Mouse (Mus musculus) layer of hippocampus, postnatal 25 days (tissue): Measurements from ENCODE around the gene Ift43. TPM values are rescaled to one million over a fixed set of nuclear protein-coding genes. Genes with fewer than 3 reads are reported as not detected.

Experiments
- DNase-seq, 2 experiments: peaks; one replicate each; pipeline ENCODE4 v3.0.0; 2022; ENCODE audit warnings: mixed read lengths in 2 of 2, low spot score in 1 of 2; ENCODE audit errors: extremely low spot score in 1 of 2
- total RNA-seq, 2 experiments: library from RNA; stranded (reverse); gene quantifications; 2 replicates each; pipeline ENCODE4 v1.2.3; 2021

Ift43 gene
- total RNA-seq, 2 experiments from 2014 or later, result 12.5 to 14.4 TPM

DNA sequence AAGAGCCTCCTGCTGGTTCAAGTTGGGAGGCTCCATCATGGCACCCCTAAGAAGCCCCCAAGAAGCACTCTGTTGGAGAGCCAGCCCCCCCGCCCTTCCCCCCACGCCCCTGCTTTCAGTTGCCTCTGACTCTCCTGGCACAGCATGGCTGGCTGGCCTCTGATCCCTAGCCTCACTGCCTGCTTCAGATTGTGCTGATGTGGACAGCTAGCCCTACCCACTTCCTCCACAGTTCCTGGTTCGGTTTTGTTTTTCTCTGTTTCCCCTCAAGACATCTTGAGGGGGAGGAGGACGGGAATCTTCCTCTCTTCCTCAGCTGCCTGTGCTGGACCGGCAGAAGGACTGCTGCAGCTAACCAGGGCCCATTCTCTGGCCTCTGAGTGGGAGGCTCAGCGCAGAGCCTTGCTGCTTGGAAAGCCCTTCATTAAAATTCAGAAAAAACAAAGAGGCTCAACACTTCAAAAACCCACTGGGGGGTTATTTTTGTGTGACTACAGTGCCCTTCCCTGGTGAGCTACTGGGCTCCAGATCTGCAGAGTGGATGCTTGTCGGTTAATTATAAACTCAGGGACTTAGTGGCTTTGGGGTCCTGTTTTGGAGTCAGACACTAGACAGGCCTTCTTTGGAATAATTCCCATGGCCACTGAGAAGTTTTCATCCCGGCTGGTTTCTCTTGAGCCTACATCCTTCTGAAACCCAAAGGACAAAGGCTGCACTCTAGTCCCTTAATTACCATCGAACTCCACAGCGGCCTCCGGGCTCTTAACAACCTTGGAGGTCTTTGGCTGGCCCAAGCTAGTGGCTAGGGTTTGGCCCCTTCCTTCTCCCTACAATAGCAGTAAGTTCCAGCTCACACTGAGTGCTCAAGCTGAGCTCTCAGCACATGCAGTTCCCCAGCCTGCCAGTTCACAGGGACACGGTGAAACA is 80.8 kb downstream of the Ift43 start:
- DNase-seq, result no peak

DNA sequence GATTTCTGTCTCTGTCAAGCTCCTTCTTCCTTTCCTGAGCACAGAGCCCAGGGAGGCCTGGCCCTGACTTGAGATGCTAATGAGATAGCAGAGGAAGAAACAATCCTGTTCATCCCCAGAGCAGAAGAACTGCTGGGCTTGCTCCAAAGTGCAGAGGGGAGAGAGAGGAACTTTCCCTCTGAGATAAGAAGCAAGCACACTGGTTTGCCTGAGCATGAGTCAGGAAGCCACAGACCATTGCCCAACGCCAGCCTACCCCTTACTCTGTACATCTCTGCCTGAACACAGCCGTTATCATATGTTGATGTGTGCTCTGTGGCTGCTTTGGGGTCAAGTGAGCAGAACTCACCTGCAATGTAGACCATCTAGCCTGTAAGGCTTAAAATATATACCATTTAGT is 83.9 kb downstream of the Ift43 start:
- DNase-seq, result no peak

DNA sequence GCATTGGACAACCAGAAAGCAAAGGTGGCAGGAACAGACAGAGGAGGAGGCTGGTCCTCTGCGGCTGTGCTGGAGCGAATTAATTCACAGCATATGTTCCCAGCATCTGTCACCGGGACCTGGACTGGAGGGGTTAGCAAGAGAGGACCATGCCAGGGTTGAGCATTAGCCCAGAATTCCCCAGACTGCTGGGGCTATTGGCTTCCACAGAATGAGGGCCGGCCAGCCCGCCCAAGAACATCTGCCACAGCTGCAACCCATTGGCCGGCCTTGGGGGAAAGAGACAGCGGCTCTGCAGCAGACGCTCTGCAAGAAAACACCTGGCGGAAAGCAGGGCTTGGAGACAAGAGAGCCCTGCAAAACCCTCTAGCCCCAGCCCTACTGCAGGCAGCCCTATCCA is 84.7 kb downstream of the Ift43 start:
- no peak for DNase-seq

DNA sequence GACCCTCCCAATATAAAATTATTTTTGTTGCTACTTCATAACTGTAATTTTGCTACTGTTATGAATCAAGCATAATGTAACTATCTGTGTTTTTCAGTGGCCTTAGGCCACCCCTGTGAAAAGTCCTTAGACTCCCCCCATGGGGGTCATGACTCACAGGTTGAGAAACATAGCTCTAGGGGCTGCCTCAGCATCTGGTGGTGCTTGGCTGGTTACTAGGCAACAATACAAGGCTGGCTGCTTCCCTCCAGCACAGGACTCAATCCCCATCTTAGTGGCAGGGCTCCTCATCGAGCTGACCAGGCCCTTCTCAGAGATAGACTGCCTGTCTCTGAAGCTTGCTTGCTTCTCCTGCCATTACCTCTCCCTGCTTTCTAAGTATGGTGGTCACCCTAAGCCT is 86.4 kb downstream of the Ift43 start:
- no peak for DNase-seq

DNA sequence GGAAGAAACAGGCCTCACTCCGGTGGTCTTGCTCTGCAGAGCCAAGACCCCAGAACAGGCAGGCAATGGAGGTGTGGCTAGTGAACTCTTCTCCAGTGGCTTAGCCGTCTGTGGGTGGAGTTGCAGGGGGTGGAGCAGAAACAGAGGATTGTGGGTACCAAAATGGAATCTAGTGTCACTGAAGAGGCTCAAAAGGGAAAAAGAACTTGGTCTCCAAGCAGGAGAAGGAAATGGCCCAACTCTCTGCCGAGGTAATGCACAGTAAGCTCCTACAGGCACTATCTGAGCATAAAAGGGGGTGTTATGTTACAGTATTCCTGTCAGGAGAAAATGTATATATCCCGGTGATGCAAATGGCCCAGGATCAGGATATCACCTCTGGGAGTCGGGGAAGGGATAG is 86.9 kb downstream of the Ift43 start:
- no peak for DNase-seq

DNA sequence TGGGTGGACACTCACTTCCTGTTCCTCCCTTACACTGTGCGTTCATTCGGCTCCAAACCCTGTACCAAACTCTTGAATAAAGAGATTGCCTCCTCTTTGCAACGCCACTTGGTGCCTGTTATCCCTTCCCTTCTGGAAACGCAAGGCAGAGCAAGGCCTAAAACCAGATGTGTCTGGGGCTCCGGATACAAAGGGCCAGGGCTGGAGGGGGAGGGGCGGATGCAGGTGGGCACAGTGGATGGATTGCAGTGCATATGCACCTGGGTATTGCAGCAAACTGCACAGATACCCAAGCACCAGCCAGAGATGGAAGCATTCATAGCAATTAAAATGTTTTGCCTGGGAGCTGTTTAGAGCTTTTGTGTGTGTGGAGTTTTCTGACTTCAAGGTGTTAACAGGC is 91.0 kb downstream of the Ift43 start:
- no peak for DNase-seq

DNA sequence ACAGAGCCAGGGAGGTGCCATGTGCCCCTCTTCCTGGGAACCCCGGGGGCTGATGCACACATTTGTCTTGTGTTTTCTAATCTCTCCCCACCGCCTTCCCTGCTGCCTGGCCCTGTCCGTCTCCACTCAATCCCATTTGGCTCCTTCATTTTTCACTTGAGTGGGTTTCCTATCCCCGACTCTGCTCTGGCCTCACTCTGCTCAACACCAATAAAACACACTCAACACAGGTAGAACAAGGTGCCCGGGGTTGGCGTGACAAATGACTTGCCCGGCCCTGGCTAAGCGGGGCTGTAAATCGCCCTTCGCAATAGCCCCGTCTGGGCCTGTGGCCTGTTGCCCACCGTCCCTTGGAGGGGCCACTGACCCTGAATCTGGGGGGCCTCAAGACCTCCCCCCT is 92.0 kb downstream of the Ift43 start:
- DNase-seq, result no peak

DNA sequence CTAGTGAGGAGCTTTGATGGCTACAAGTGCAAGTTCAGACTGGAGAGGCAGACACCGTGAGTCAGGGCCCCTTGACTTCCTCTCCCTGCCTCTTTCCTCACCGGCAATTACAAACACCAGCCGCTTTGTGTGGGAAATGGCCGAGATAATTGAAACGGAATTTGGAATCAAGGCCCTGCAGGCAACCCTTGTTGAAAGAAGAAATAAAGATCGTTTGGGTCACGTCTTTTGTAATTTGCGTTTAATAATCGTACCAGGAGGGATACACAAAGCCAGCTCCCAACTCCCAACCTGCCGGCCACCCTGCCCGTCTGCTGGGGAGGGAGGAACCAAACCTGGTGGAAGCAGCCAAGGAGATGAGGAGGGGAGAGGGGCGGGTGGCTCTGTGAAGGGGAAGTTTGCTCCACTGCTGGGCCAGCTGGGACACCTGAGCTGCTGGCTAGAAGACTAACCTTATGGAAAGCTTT is 93.2 kb downstream of the Ift43 start:
- DNase-seq, result no peak

DNA sequence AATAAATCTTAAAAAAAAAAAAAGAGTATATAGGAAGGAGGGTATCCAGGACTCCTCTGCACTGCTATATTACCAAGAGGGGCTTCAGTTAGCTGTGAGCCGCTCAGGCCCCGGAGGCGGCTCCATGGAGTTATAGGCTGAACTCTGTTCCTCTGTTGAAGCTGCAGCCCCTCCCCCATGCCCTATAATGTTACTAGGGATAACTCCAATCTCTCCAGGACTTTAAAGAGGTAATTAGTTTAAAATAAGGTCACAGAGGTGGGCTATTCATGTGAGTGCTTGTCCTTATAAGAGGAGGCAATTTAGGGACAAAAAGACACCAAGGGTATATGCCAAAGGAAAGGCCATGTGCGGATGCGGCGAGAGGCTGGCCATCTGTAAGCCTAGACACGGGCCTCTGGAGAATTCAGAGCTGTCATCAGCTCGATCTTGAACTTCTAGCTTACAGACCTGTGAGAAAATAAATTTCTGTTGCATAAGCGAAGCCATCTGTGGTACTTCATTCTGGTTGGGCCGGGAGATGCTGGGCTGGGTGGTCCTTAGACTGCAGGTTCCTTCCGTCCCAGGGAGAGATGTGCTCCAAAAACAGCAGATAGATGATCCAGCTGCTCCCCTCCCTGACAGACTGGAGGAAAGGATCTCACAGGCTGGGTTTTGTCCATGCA is 94.5 kb downstream of the Ift43 start:
- no peak for DNase-seq

DNA sequence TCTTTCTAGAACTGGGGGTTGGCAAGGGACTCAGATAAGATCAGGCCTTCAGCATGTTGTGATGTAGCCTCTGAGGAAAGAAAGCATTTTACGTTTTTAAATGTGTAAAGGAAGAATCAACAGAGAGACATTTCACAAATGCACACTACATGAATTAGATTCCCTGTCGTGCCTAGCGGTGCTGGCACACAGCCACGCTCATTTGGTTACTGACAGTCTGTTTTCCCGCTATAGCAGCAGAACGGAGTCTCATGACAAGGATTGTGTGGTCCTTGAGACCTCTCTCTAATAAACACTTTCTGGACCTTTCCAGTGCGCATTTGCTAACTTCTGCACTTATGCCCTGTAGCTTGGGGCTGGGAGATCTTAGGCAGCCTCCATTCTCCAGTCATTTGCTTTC is 96.9 kb downstream of the Ift43 start:
- DNase-seq, result peak in 1 of 2 experiments; percentile 57

DNA sequence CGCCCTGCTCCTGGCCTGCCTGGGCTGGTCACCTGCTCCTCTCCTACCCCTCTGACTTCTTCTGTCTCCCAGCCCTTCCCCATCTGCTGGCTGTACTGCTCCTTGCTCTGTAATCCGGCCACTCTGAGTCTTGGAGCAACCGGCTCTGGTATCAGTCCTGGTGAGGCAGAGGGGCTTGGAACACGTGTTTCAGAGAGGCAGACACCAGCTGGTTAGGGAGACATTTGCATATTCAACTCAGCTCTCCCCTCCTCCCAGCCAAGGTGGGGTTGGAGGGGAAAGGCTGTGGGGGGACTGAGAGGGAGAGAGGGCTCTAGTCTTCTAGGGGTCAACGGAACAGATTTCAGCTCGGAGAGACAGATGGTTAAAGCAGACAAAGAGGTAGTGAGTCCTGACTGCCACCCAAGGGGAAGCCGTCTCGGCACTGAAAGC is 99.0 kb downstream of the Ift43 start:
- DNase-seq, result no peak

DNA sequence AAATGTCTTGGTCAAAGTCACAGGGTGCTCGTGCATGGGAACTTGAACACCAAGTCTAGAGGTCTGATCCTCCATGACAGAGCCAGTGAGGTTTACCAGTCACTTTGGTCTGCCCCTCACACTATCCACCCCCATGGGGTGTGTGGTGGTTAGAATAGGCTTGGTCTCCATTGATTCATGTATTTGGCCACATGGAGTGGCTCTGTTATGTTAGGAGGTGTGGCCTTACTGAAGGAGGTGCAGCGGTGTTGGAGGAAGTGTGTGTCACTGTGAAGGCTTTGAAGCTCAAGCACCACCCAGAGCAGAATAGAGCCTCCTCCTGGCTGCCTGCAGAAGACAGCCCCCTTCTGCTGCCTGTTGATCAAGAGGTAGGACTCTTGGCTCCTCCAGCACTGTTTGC is 99.5 kb downstream of the Ift43 start:
- DNase-seq, result no peak

DNA sequence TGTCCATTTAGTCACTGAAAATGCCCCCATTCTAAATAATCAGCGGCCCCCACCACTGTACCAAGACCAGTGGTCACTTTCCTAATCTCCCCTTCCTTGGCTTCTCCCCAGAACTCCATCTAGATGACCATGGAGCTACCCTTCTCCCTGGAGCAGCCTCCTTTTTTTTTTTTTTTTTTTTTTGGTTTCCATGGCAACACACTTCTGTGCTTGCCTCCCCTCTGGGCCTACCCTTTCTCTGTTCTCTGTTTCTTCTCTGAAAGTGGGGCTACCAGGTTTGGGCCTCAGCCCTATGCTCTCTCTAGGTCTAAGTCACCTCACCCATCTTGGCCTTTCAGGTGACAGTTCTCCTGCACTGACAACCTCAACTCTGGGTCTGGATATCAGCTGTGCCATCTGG is 100.1 kb downstream of the Ift43 start:
- no peak for DNase-seq

DNA sequence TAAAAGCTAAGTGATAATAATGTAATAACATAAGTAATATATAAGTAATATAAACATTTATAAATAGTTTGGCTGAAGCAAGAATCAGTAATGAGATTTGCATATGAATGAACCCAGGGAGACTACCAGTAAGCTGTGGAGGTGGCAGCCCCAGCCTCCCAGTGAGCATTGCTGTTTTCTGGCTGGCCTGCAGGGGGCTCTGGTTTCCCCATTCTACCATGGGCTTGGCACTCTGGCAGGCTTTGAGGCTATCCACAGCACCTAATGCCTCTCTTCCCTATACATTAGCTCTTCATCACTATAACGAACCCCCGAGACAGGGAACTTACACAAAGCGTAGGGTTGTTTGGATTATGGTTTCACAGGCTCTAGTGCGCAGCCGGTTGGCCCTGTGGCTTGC is 105.8 kb downstream of the Ift43 start:
- peak in 1 of 2 experiments; percentile 60 for DNase-seq

DNA sequence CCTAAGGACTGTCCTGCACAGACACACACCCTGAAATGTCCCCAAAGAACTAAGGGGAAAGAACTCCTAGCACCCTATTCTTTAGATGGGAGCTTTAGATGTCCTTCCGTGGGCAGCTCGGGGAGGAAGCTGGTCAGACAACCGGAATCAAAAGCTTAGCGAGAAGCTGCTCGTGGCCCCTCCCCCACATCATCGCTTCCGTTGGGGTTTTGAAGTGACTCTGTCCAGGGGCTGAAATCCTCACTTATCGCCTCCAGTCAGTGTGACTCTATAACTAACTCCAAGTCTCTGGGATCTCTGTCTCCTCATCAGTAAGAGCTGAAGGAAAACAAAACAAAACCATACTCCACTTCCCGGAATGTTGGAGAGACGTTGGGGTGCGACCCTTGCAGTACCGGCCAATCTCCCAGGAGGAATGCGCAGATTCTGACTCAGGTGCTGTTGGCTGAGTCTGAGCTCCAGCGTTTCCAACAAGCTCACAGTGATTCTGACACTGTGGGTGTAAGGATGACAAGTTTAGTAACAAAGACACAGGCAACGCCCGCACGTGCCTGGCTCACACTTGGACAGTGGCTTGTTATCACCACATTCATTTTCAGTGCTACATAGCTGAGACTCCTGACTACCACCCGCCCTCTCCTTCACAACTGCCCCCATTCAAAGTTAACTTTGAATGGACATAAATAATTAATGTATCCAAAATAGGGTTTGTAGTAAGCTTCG is 107.4 kb downstream of the Ift43 start:
- no peak for DNase-seq

DNA sequence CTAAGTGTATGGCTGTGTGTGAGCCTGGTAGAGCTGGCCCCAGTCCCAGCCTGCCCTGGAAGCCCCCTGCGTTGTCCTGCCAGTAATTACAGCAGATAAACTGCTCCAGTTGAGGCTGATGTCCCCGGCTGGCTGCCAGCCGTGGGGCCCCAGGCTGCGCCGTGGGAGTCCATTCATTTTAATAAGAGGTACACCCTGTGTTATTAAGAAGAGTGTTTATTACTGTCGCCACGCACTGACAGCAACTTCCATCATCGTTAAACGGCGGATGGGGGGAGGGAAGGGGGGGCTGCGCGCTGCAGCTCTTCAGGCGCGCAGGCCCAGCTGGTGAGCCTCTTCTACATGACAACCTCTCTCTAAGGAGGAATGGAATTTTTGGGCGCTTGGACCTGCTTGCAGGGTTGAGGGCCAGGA is 109.7 kb downstream of the Ift43 start:
- no peak for DNase-seq

DNA sequence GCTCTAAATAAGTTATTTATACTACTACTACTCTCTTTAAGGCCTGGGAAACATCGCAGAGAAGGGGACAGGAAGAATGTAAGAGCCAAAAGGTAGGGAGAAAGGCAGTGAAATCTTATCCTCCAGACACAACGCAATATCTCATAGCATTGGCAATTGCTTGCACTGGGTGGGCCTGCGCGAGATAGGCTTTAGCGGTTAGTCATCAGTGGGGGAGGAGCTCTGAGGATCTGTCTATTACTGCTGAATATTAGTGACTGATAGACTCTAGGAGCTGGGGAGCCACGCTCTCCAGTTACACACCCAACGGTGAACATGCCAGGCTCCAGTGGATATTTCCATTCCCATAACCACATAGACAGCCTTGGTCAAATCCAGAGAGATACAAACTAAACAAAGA is 114.6 kb downstream of the Ift43 start:
- DNase-seq, result no peak

DNA sequence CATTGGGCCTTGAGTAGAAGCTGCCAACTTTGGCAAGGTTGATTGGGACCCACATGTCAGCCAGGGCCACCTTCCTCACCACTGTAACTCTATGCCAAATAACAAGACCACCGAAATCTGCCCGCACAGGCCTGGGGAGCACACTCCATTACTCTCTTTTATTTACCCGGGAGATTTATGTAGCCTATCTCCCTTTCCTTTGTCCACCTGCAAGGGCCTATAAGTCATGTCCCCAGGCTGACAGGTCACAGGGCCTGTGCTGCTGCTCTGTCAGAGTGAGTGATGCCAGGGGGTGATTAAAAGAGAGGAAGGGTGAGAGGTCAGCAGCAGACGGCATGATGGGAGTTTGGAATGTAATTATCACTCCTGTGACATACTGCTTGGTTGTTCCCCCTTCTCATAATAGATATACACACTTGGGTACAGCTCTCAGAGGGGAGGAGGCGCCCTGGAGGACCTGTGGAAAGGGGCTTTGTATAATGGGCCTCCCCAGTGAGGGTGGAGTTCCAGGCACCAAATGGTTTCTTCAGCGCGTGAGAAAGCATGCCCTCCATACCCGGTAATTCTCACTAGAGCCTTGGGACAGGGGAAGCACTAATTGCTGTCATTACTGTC is 121.2 kb downstream of the Ift43 start:
- DNase-seq, result no peak

DNA sequence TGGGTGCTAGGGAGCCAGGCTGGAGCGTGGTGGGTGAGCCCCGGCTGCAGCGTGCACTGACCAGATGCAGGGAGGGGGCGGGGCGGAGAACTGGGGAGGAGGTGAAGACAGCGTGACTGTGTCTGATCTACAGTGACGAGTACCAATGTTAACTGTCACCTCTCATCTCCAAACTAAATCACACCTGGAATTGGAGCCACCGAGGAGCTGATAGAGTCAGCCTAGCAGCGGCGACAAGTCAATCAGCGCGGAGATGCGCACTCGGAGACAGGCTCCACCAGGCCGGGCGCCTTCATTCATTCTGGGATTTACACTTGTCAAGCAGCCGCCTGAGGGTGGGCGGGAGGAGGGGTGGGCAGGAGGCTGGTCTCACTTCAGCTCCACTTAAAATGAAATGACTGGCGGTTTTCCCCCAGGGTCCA is 128.8 kb downstream of the Ift43 start:
- no peak for DNase-seq
